Mouse (Mus musculus) lung, adult 2 months (tissue): ENCODE measurements around the gene Ykt6. TPM values are rescaled to one million over a fixed set of nuclear protein-coding genes. Genes with fewer than 3 reads are reported as not detected.

Experiments used
- DNase-seq: peaks from one replicate; pipeline ENCODE4 v3.0.0; 2022
- H3K4me1 ChIP-seq: fragments of 200-500 bp; 2 replicates; pipeline ENCODE4 v1.6.1; 2011; ENCODE audit warnings: low read length; ENCODE audit not compliant: control insufficient read depth, insufficient read depth
- H3K4me3 ChIP-seq: fragments of 200-500 bp; replicated peaks from 2 replicates; pipeline ENCODE3; 2011; ENCODE audit warnings: low read depth, mild to moderate bottlenecking, control low read depth, low read length; ENCODE audit errors: extremely low read depth
- CTCF ChIP-seq: fragments of 200-500 bp; IDR thresholded peaks from 2 replicates; pipeline ENCODE4 v1.5.1; 2011; ENCODE audit warnings: mild to moderate bottlenecking, low read length, control low read depth; ENCODE audit not compliant: insufficient read depth
- POLR2A ChIP-seq: fragments of 200-500 bp; IDR thresholded peaks from 2 replicates; pipeline ENCODE4 v1.6.1; 2011; ENCODE audit warnings: low read depth, mild to moderate bottlenecking, control low read depth, low read length, borderline replicate concordance; ENCODE audit errors: extremely low read depth
- WGBS: fragments of 180-500 bp; shearing (Covaris S2); methylation state at CpG from one replicate; pipeline ENCODE4 v1.1.7; 2018; 5-methylcytosine and 5-hydroxymethylcytosine counted together
- polyA plus RNA-seq: library from polyadenylated mRNA; depleted of rRNA; stranded (reverse); fragments of >200 nt; gene quantifications from 2 replicates; pipeline ENCODE4 v1.2.3, GENCODE M21; 2012; rRNA removed

Ykt6 gene
- polyA plus RNA-seq = 42.8 and 70.1 TPM in 2 replicates

DNA sequence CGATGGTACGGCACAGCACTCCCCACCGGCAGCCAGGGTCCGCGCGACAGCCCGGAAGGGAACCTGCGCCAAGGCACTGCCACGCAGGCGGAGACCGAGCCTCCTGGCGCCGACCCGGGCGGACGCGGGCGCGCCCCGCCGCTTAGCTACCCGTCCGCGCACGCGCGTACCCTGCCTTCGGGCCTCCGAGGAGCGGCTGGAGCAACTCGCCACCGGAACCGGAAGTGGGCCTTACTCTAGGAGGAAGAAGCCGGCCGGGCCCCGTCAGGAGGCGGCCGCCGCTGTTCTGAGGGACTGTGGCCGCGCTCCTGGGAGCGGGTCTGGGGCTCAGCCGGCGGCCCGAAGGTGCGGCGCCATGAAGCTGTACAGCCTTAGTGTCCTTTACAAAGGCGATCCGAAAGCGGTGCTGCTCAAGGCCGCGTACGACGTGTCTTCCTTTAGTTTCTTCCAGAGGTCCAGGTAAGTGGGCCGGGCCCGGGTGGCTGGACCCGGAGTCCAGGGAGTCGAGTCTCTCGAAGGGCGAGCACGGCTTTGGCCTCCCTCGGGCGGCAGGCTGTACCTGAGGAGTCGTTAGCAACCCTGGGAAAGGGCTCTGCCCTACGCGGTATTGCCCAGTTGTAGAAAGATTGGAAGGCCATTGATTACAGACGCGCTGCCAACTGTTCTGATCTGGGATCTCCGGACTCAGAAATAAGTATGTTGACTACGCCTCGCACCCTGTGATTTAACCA, at the start of gene Ykt6:
TSS of gene Ykt6 (plus strand) at position 148 of the 731 bp plus-strand sequence.
- under 1% methylated on average over 71 of the region's 71 CpGs for WGBS
- peak within 1 kb of the TSS; percentile 96 for H3K4me3 ChIP-seq
- DNase-seq = peak; percentile 92
- TF ChIP-seq CTCF (no peak), POLR2A (peak; percentile 97)
- H3K4me1 ChIP-seq = peaks cover 12% of the 10 kb centered on the region

DNA sequence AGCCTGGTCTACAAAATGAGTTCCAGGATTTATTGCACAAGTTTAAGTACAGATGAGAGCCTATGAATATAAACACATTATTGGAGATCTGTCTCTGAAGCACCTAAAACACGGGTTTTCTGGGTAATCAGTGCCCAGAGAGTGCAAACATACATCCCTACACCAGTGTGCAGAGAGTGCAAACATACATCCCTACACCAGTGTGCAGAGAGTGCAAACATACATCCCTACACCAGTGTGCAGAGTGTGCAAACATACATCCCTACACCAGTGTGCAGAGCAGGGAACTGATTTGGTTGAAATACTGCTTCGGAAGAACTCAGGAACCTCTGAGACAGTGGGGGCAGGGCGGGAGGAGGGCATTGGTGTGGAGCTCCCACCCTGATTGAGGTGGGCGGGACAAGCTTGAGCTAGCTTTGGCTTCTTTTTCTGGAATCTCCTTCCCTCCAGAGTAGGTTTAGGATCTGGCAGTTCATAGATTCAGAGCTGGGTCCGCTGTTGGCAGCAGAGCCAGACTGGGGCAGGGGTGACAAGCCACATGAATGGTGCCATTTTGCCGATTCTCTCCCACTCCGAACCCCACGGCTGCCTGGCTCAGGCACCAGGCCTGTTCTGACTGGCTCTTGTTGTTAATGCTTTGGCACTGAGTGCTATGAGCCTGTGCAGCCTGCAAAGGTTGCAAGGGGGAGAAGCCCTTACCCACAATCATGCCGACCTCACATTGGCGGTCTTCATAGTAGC, 49.5 kb upstream of the Ykt6 start:
- whole genome bisulfite sequencing = 85% methylated on average over 10 of the region's 10 CpGs
- TF ChIP-seq POLR2A = no peak
- no peak for TF ChIP-seq CTCF
- Histone ChIP-seq H3K4me1 (0 out of 2 replicates have a peak, but pooled peaks cover 2% of the 10 kb centered on the region), H3K4me3 (no peak overlapping the region)
- DNase-seq = no peak

DNA sequence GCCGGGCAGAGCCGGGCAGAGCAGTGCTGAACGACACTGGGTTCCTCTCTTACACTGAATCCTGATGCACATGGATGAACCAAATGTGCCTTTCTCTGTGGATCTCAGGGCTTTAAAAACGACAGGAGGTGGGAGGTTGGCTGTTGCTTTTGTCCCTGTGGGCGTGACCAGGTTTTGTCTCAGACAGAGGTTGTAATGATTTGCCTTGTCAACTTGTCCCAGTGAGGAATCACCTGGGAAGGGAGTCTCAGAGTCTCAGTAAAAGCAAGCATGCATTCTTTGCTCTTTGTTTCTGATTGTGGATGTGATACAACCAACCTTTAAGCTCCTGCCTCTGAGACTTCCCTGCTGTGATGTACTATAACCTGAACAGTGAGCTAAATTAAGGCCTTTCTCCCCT, 48.4 kb upstream of the Ykt6 start:
- 70% methylated on average over 5 of the region's 5 CpGs for WGBS
- H3K4me1 ChIP-seq = no peaks in the 10 kb centered on the region
- no peak for DNase-seq
- H3K4me3 ChIP-seq = no peak overlapping the region
- TF ChIP-seq POLR2A (no peak), CTCF (no peak)

DNA sequence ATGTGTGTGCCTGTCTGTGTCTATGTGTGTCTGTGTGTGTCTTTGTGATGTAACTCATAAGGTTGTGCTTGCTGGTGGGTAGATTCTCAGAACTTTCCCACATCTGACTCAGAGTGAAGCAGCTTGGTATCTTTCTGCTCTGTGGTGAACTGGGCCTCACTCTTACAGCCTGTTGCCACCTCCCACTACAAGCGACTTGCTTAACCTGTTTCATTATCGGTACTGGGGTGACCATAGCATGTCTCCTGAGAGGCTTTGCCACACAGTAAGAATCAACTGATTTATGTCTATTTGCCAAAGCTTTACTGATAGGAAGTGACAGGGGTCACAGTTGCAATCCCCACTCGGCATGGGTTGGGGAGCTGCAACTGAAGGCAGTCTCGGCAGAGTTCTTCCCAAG, 46.9 kb upstream of the Ykt6 start:
- TF ChIP-seq CTCF = no peak
- no peak for TF ChIP-seq POLR2A
- 48% methylated on average over 4 of the region's 4 CpGs for WGBS
- Histone ChIP-seq H3K4me3 (no peak overlapping the region), H3K4me1 (no peaks in the 10 kb centered on the region)
- DNase-seq = no peak

DNA sequence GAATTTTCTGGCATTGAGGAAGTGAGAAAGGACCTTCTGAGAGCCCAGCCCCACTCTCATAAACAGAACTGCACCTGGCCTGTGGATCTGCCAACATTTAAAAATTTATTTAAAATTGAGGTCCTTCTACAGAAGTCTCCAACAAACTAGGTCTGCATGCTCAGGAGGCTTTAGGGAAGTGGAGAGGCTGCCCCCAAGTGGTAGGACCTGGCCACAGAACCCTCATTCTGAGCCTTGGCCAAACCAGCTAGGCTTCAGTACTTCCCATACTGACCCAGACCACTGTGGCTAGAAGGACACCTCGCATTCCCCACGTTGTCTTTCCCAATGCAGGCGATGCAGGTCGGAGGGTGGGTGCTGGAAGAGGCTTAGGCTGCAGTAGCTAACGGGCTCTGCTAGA, 42.9 kb upstream of the Ykt6 start:
- DNase-seq = peak; percentile 44
- no peaks in the 10 kb centered on the region for H3K4me1 ChIP-seq
- 35% methylated on average over 5 of the region's 5 CpGs for WGBS
- no peak overlapping the region for H3K4me3 ChIP-seq
- peak; percentile 75 for TF ChIP-seq CTCF
- no peak for TF ChIP-seq POLR2A

DNA sequence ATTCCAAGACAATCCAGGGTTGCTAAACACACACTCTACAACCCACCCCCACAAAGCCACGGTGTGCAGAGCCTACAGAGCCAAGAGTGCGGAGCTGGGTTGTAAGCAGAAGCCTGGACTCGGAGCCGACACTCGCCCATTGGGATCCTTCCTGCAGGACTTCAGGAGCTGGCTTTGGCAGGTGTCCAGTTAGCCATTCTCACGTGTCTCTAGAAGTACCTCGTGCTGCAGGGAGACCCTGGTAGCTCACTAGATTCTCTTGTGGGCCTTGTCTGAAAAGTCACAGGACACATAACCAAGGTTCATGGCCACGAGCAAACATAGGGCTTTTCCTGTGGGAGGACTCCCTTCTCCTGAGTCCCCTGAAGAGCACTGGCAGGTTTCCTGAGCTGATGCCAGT, 42.2 kb upstream of the Ykt6 start:
- DNase-seq = no peak
- Histone ChIP-seq H3K4me1 (no peaks in the 10 kb centered on the region), H3K4me3 (no peak overlapping the region)
- 50% methylated on average over 8 of the region's 8 CpGs for WGBS
- TF ChIP-seq CTCF (no peak), POLR2A (no peak)

DNA sequence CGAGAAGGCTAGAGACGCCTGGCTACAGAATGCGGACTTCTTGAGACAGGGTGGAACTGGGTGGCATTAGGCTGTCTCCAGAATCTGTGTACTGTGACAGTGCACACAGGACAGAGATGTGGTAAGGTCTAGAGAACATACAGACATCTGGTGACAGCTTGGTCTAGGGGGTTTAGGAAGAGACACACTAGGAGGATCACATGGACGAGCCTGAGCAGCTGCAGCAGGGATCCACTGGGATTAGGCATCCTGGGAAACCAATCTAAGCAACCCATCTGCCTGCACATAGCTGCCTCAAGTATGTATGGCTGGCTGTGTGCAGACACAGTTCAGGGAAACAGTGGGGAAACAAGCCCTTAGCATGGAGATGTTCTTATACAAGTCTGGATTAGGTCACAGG, 41.6 kb upstream of the Ykt6 start:
- DNase-seq = no peak
- 87% methylated on average over 4 of the region's 4 CpGs for WGBS
- no peak for TF ChIP-seq POLR2A
- no peak for TF ChIP-seq CTCF
- H3K4me1 ChIP-seq = no peaks in the 10 kb centered on the region
- no peak overlapping the region for H3K4me3 ChIP-seq

DNA sequence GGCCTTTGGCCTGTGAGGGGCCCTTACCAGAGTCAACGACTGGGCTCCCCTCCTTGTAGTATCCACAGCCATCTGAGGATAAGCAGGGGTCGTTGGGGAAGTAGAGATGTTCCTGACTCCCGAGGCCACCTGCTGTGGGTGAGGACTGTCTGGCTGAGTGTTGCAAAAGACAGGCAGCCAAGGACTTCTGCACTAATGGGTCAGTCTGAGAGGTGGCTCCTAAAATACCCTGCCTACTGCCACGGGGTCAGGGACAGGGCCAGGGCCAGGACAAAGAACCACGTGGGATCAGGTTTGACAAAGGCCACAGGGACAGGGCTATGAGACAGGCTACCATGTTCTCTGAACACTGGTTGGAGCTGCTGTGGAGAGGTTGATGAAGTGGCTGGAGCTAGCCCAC, 40.6 kb upstream of the Ykt6 start:
- TF ChIP-seq POLR2A = no peak
- TF ChIP-seq CTCF = no peak
- H3K4me3 ChIP-seq = no peak overlapping the region
- no peak for DNase-seq
- H3K4me1 ChIP-seq = no peaks in the 10 kb centered on the region
- WGBS = 49% methylated on average over 5 of the region's 5 CpGs

GRCm38 (mm10) chr11:5915429-5916177, 39.9 kb upstream of the Ykt6 start:
- WGBS = 48% methylated on average over 5 of the region's 5 CpGs
- no peak for TF ChIP-seq POLR2A
- no peak for TF ChIP-seq CTCF
- DNase-seq = no peak
- no peaks in the 10 kb centered on the region for H3K4me1 ChIP-seq
- no peak overlapping the region for H3K4me3 ChIP-seq

- no peak for DNase-seq
- WGBS = 63% methylated on average over 8 of the region's 8 CpGs
Measured at GRCm38 (mm10) chr11:5916178-5916548, 39.3 kb upstream of the Ykt6 start.

More at GRCm38 (mm10) chr11:5916178-5916548, 39.3 kb upstream of the Ykt6 start:
- no peak for TF ChIP-seq POLR2A
- TF ChIP-seq CTCF = no peak
- H3K4me1 ChIP-seq = no peaks in the 10 kb centered on the region
- no peak overlapping the region for H3K4me3 ChIP-seq
